Mouse (Mus musculus): ENCODE measurements at regions not wholly inside any gene's neighbourhood (a gene's known extent, or its start where the extent isn't known, plus 50 kb on each side); places are given as distances from the start of the nearest gene placed in this dataset.

- no peak overlapping the region for H3K27ac ChIP-seq
- no peak for ATAC-seq
- peaks cover 4% of the 10 kb centered on the region; the same call in 1 of the 2 replicates for H3K27me3 ChIP-seq
- no peak overlapping the region for H3K9ac ChIP-seq (replicated peaks)
- H3K36me3 ChIP-seq, result no peaks in the 10 kb centered on the region
- no peak overlapping the region for H3K4me2 ChIP-seq (replicated peaks)
- H3K4me1 ChIP-seq (replicated peaks), result no peaks in the 10 kb centered on the region
- H3K9me3 ChIP-seq, result no peaks in the 10 kb centered on the region
- WGBS, result 83% methylated on average over 7 of the region's 7 CpGs
- H3K4me3 ChIP-seq (replicated peaks), result no peak overlapping the region
Measured at GRCm38 (mm10) chr1:63916907-63917650, 148.0 kb upstream of the 4933402D24Rik start.

- no peaks in the 10 kb centered on the region for H3K36me3 ChIP-seq
- H3K9me3 ChIP-seq, result no peaks in the 10 kb centered on the region
- H3K27me3 ChIP-seq, result peaks cover 6% of the 10 kb centered on the region; the same call in 1 of the 2 replicates
- WGBS, result 74% methylated on average over 3 of the region's 3 CpGs
- H3K4me3 ChIP-seq (replicated peaks), result no peak overlapping the region
- H3K4me1 ChIP-seq (replicated peaks), result no peaks in the 10 kb centered on the region
- ATAC-seq, result no peak
- H3K9ac ChIP-seq (replicated peaks), result no peak overlapping the region
- H3K4me2 ChIP-seq (replicated peaks), result no peak overlapping the region
- H3K27ac ChIP-seq, result no peak overlapping the region
Measured at GRCm38 (mm10) chr1:63910765-63911164, 141.7 kb upstream of the 4933402D24Rik start.

- WGBS, result 90% methylated on average over 2 of the region's 2 CpGs
- no peak for ATAC-seq
Measured at GRCm38 (mm10) chr1:63909191-63909590, 140.1 kb upstream of the 4933402D24Rik start.

GRCm38 (mm10) chr1:63903620-63904019 lies 134.6 kb upstream of the 4933402D24Rik start:
- WGBS, result 95% methylated on average over 4 of the region's 4 CpGs
- no peaks in the 10 kb centered on the region for H3K9me3 ChIP-seq
- no peak for ATAC-seq
- peaks cover 15% of the 10 kb centered on the region for H3K4me1 ChIP-seq (replicated peaks)
- H3K9ac ChIP-seq (replicated peaks), result no peak overlapping the region
- no peak overlapping the region for H3K4me2 ChIP-seq (replicated peaks)
- no peaks in the 10 kb centered on the region for H3K36me3 ChIP-seq
- H3K4me3 ChIP-seq (replicated peaks), result no peak overlapping the region
- H3K27me3 ChIP-seq, result peaks cover 38% of the 10 kb centered on the region
- H3K27ac ChIP-seq, result no peak overlapping the region

More at GRCm38 (mm10) chr1:63909191-63909590, 140.1 kb upstream of the 4933402D24Rik start:
- Histone ChIP-seq H3K4me1 (replicated peaks) (no peaks in the 10 kb centered on the region), H3K4me2 (replicated peaks) (no peak overlapping the region), H3K27ac (no peak overlapping the region), H3K36me3 (no peaks in the 10 kb centered on the region), H3K9ac (replicated peaks) (no peak overlapping the region), H3K27me3 (peaks cover 16% of the 10 kb centered on the region), H3K4me3 (replicated peaks) (no peak overlapping the region), H3K9me3 (no peaks in the 10 kb centered on the region)

GRCm38 (mm10) chr1:63903201-63903600 lies 134.1 kb upstream of the 4933402D24Rik start:
- Histone ChIP-seq H3K4me1 (replicated peaks) (peaks cover 15% of the 10 kb centered on the region), H3K27ac (no peak overlapping the region), H3K9me3 (no peaks in the 10 kb centered on the region), H3K4me2 (replicated peaks) (no peak overlapping the region), H3K36me3 (no peaks in the 10 kb centered on the region), H3K4me3 (replicated peaks) (no peak overlapping the region), H3K9ac (replicated peaks) (no peak overlapping the region), H3K27me3 (peaks cover 42% of the 10 kb centered on the region)
- ATAC-seq, result no peak
- 73% methylated on average over 3 of the region's 3 CpGs for WGBS

GRCm38 (mm10) chr1:63902391-63902790 lies 133.3 kb upstream of the 4933402D24Rik start:
- no peak overlapping the region for H3K27ac ChIP-seq
- no peak for ATAC-seq
- H3K9me3 ChIP-seq, result no peaks in the 10 kb centered on the region
- H3K4me1 ChIP-seq (replicated peaks), result peaks cover 15% of the 10 kb centered on the region
- WGBS, result 40% methylated on average over 1 of the region's 1 CpGs
- no peak overlapping the region for H3K4me2 ChIP-seq (replicated peaks)
- H3K27me3 ChIP-seq, result peaks cover 45% of the 10 kb centered on the region
- H3K9ac ChIP-seq (replicated peaks), result no peak overlapping the region
- no peak overlapping the region for H3K4me3 ChIP-seq (replicated peaks)
- no peaks in the 10 kb centered on the region for H3K36me3 ChIP-seq

GRCm38 (mm10) chr1:63899631-63900577 lies 130.8 kb upstream of the 4933402D24Rik start:
- Histone ChIP-seq H3K4me1 (replicated peaks) (peaks cover 15% of the 10 kb centered on the region), H3K9me3 (no peaks in the 10 kb centered on the region), H3K4me2 (replicated peaks) (no peak overlapping the region), H3K36me3 (no peaks in the 10 kb centered on the region), H3K9ac (replicated peaks) (no peak overlapping the region), H3K4me3 (replicated peaks) (no peak overlapping the region), H3K27me3 (peaks cover 54% of the 10 kb centered on the region), H3K27ac (0 out of 2 replicates have a peak overlapping the region, but pooled peaks have one; percentile 21)
- 32% methylated on average over 10 of the region's 10 CpGs for WGBS
- ATAC-seq, result peak; percentile 65

GRCm38 (mm10) chr1:63898766-63899165 lies 129.7 kb upstream of the 4933402D24Rik start:
- Histone ChIP-seq H3K9me3 (no peaks in the 10 kb centered on the region; the same call in 1 of the 2 replicates), H3K27ac (no peak overlapping the region), H3K4me2 (replicated peaks) (no peak overlapping the region), H3K27me3 (peaks cover 64% of the 10 kb centered on the region), H3K36me3 (no peaks in the 10 kb centered on the region), H3K4me3 (replicated peaks) (no peak overlapping the region), H3K4me1 (replicated peaks) (peaks cover 15% of the 10 kb centered on the region), H3K9ac (replicated peaks) (no peak overlapping the region)
- ATAC-seq, result no peak
- 81% methylated on average over 2 of the region's 2 CpGs for WGBS

GRCm38 (mm10) chr1:63897556-63897955 lies 128.5 kb upstream of the 4933402D24Rik start:
- H3K27ac ChIP-seq, result no peak overlapping the region
- no peaks in the 10 kb centered on the region for H3K36me3 ChIP-seq
- no peaks in the 10 kb centered on the region; the same call in 1 of the 2 replicates for H3K9me3 ChIP-seq
- no peak overlapping the region for H3K9ac ChIP-seq (replicated peaks)
- no peak overlapping the region for H3K4me2 ChIP-seq (replicated peaks)
- peaks cover 60% of the 10 kb centered on the region for H3K27me3 ChIP-seq
- 39% methylated on average over 2 of the region's 2 CpGs for WGBS
- ATAC-seq, result no peak
- peaks cover 15% of the 10 kb centered on the region for H3K4me1 ChIP-seq (replicated peaks)
- no peak overlapping the region for H3K4me3 ChIP-seq (replicated peaks)

GRCm38 (mm10) chr1:63879570-63879969 lies 110.5 kb upstream of the 4933402D24Rik start:
- Histone ChIP-seq H3K27me3 (no peaks in the 10 kb centered on the region), H3K9me3 (no peaks in the 10 kb centered on the region), H3K27ac (no peak overlapping the region), H3K4me3 (replicated peaks) (no peak overlapping the region), H3K4me2 (replicated peaks) (no peak overlapping the region), H3K9ac (replicated peaks) (no peak overlapping the region), H3K36me3 (no peaks in the 10 kb centered on the region), H3K4me1 (replicated peaks) (no peaks in the 10 kb centered on the region)
- 92% methylated on average over 3 of the region's 3 CpGs for WGBS
- ATAC-seq, result no peak

GRCm38 (mm10) chr1:63876589-63877251 lies 107.7 kb upstream of the 4933402D24Rik start:
- 95% methylated on average over 5 of the region's 5 CpGs for WGBS
- no peaks in the 10 kb centered on the region for H3K9me3 ChIP-seq
- no peaks in the 10 kb centered on the region for H3K4me1 ChIP-seq (replicated peaks)
- no peak overlapping the region for H3K4me3 ChIP-seq (replicated peaks)
- no peak overlapping the region for H3K9ac ChIP-seq (replicated peaks)
- H3K27ac ChIP-seq, result no peak overlapping the region
- no peaks in the 10 kb centered on the region for H3K36me3 ChIP-seq
- H3K4me2 ChIP-seq (replicated peaks), result no peak overlapping the region
- H3K27me3 ChIP-seq, result no peaks in the 10 kb centered on the region
- no peak for ATAC-seq
